ENCODE assay signal across 12 mouse cellular contexts in genomic region chr8:111802256-111802655, GRCm38 (mm10). TPM values are rescaled to one million over a fixed set of nuclear protein-coding genes. Genes with fewer than 3 reads are reported as not detected.
DNase-seq lines count a peak whose midpoint lies in the region; ATAC-seq lines count a peak whose summit lies in the region.
"Had no signal": no experiment of that assay in that cellular context is flagged by ENCODE, and none has a peak within 500 bp of the region (broad histone marks: within the 10 kb centered on the region; RNA-seq: fewer than 3 reads in every experiment).

No protein-coding gene starts in this region.

- H3K27me3 ChIP-seq in heart, embryonic 13.5 days (replicated peaks): no peaks in the 10 kb centered on the region
- H3K27me3 ChIP-seq: CH12.LX; midbrain, embryonic 12.5 days had no signal

- no peak overlapping the region for H3K9ac ChIP-seq in heart, embryonic 13.5 days
- H3K9ac ChIP-seq: midbrain, embryonic 12.5 days had no signal

- no peak overlapping the region for H3K4me3 ChIP-seq in heart, embryonic 13.5 days
- no peak overlapping the region for H3K4me3 ChIP-seq in brown adipose tissue, adult 24 weeks (ENCODE audit: insufficient read depth, low read depth, low read length)
- H3K4me3 ChIP-seq: midbrain, embryonic 12.5 days had no signal

- H3K9me3 ChIP-seq in heart, embryonic 13.5 days: no peaks in the 10 kb centered on the region
- H3K9me3 ChIP-seq: midbrain, embryonic 12.5 days had no signal

- peak overlapping the region; percentile 87 for H3K27ac ChIP-seq in heart, embryonic 13.5 days (replicated peaks)
- H3K27ac ChIP-seq in brown adipose tissue, adult 24 weeks (replicated peaks; ENCODE audit: low read depth, low read length): peak overlapping the region; percentile 72
- H3K27ac ChIP-seq: midbrain, embryonic 12.5 days had no signal

- intact Hi-C loops in heart, postnatal 14 days (cut with DNase I): no loop called here

- 56% methylated on average over 7 of the region's 7 CpGs for WGBS in heart, embryonic 13.5 days

- DNase-seq in heart, postnatal 14 days: no peak
- DNase-seq in kidney, postnatal 10 days: peak; percentile 57
- no peak for DNase-seq in kidney, postnatal 25 days
- peak; percentile 39 to 57 for DNase-seq in kidney, postnatal 4 days
- DNase-seq in right cerebral cortex, adult 2 months (ENCODE audit: low spot score in 2 of 2): no peak
- DNase-seq in gastrocnemius, adult 18-20 months (ENCODE audit: low spot score): no peak
- DNase-seq: left cerebral cortex, postnatal 4 days; thymus, postnatal 4 days had no signal

- peak; percentile 42; the same call in 1 of the 2 replicates for ATAC-seq in heart, embryonic 13.5 days (ENCODE audit: extremely low read depth, insufficient number of reproducible peaks, low FRiP score, low TSS enrichment)

- peaks cover 11% of the 10 kb centered on the region for H3K36me3 ChIP-seq in heart, embryonic 13.5 days

- peaks cover 48% of the 10 kb centered on the region for H3K4me1 ChIP-seq in heart, embryonic 13.5 days
- peaks cover 29% of the 10 kb centered on the region for H3K4me1 ChIP-seq in brown adipose tissue, adult 24 weeks (ENCODE audit: control insufficient read depth, insufficient read depth, insufficient read length, low read length)
- H3K4me1 ChIP-seq: midbrain, embryonic 12.5 days had no signal

- no peak overlapping the region for H3K4me2 ChIP-seq in heart, embryonic 13.5 days
- H3K4me2 ChIP-seq: midbrain, embryonic 12.5 days had no signal

RNA-seq across cellular contexts. Expression of gene Cfdp1, which starts 51.8 kb away (rescaled TPM):
- polyA plus RNA-seq in heart, embryonic 13.5 days (2015; fragmentation: Nextera tagmentation; extraction: Ambion mirVana): 132 and 142 TPM in 2 replicates
- total RNA-seq in heart, postnatal 14 days (2021): 10 to 100 TPM; 32.1 to 36.4 TPM
- polyA plus RNA-seq in brown adipose tissue, adult 24 weeks (2012; ENCODE audit: insufficient read depth, insufficient read length, missing spikeins): 60.6 and 88.8 TPM in 2 replicates
- total RNA-seq in gastrocnemius, adult 18-20 months (2021): 10 to 100 TPM; 17.8 to 21.0 TPM

RNA-seq across cellular contexts. Expression of gene Bcar1, which starts 58.6 kb away (rescaled TPM):
- 40.2 and 43.4 TPM in 2 replicates for polyA plus RNA-seq in heart, embryonic 13.5 days (2015; fragmentation: Nextera tagmentation; extraction: Ambion mirVana)
- total RNA-seq in heart, postnatal 14 days (2021): 10 to 100 TPM; 27.1 to 35.7 TPM
- 6.5 and 8.7 TPM in 2 replicates for polyA plus RNA-seq in brown adipose tissue, adult 24 weeks (2012; ENCODE audit: insufficient read depth, insufficient read length, missing spikeins)
- total RNA-seq in gastrocnemius, adult 18-20 months (2021): 10 to 100 TPM; 10.6 to 10.8 TPM

Comparison
In these comparisons a context has a peak if more than half of its experiments do, and no peak if none do; other contexts are left out.
1. DNase-seq: peak in kidney, postnatal 10 days (single experiment) and kidney, postnatal 4 days (2 of 2); none in heart, postnatal 14 days (0 of 2), kidney, postnatal 25 days (0 of 2), right cerebral cortex, adult 2 months (0 of 2) and gastrocnemius, adult 18-20 months (single experiment).